Mouse (Mus musculus) erythroid progenitor cell, adult 5-6 weeks (primary cell): Measurements from ENCODE around the gene Chmp1a. TPM values are rescaled to one million over a fixed set of nuclear protein-coding genes. Genes with fewer than 3 reads are reported as not detected.
"Not testable (repeated sequence)": the region's sequence is repeated elsewhere in the genome, so short reads cannot be mapped to it uniquely, and the experiment has no call there.

Experiments used
- ATAC-seq: replicated peaks from 2 replicates; pipeline ENCODE4 v1.8.0; 2016; ENCODE audit warnings: moderate number of reproducible peaks, mild to moderate bottlenecking, moderate TSS enrichment, inconsistent platforms; ENCODE audit not compliant: poor library complexity, low FRiP score, severe bottlenecking
- total RNA-seq, 2 experiments: library from RNA; stranded (forward) in 1 of 2; stranded (reverse) in 1 of 2; fragments of 150-400 nt in 1 of 2; fragments of 186-747, 209-891 nt in 1 of 2; gene quantifications; 2 replicates each; pipeline versions ENCODE4 v1.2.3 to v1.2.4; 2015 to 2017; ENCODE audit warnings: low replicate concordance in 2 of 2

Gene Chmp1a
- total RNA-seq (2015; ENCODE audit: low replicate concordance) (20.1 and 49.0 TPM in 2 replicates), total RNA-seq (2017; ENCODE audit: low replicate concordance) (19.7 and 25.7 TPM in 2 replicates)

DNA sequence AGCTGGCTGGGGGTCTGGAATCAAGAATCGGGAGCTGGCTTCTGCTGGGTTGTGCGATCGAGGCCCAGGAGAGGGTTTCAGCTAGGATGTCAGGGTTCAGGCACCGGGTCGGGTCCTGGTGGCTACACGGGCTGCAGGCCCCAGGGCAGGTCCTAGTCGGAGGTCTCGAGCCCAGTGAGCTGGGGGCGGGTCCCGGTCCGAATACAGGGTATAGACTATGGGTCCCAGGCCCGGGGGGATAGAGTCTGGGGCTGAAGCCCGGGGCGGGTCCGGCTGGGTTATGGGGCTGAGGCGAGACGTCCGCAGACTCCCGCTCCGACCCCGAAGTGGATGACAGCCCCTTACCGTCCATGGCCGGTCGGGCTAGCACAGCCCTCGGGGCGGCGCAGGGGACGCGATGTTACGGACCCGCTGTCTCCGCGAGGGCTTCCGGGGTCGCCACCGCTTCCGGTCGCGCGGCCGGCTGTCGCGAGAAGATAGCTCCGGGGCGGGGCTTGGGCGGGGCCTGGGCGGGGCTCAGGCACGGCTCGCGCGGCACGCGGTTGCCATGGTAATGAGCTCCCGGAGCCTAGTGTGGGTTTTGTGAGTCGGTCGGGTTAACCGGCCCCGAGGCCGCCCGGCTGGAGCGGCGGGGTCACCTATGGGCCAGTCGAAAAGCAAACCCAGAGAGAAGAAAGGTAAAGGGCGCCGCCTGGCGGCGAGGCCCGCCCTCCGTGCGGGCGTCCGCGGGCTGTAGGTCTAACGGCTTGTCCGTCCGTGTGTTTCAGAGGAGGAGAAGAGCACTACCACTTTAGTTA, at the start of gene Chmp1a, which contains the start of gene Spata33:
TSS of gene Chmp1a (minus strand) at position 443 of the 797 bp plus-strand sequence.
TSS of gene Spata33 (plus strand) at position 512 of the 797 bp plus-strand sequence.
- peak; percentile 80 for ATAC-seq

DNA sequence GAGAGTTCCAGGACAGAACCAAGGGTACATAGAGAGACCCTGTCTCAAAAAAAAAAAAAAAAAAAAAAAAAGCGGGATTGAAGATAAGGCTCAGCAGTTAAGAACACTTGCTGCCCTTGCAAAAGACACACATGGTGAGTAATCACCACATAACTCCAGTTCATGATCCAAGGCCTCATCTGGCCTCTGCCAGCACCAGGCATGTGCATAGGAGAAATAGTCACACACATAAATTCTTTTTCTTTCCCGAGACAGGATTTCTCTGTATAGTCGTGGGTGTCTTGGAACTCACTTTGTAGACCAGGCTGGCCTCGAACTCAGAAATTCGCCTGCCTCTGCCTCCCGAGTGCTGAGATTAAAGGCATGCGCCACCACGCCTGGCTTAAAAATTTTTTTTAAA, 45.0 kb upstream of the Chmp1a start:
- not testable (repeated sequence) for ATAC-seq

DNA sequence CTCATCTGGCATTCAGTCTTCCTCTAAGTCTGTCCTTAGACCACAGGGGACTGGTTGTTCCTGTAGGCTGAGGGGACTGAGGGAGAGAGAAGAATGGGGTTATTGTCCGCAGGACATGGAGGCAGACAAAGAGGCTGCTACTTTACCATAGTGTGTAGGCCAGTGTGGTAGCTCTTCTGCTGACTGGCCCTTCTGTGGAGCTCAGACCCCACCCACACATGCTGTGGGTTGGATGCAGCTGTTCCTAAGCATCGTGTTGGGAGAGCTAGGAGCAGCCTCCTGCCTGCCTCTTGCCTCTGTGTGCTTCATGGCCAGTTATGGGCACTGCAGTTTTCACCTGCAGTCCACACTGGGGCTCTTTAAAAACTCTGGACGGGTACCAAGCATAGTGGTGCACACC, 44.6 kb upstream of the Chmp1a start:
- ATAC-seq = no peak

DNA sequence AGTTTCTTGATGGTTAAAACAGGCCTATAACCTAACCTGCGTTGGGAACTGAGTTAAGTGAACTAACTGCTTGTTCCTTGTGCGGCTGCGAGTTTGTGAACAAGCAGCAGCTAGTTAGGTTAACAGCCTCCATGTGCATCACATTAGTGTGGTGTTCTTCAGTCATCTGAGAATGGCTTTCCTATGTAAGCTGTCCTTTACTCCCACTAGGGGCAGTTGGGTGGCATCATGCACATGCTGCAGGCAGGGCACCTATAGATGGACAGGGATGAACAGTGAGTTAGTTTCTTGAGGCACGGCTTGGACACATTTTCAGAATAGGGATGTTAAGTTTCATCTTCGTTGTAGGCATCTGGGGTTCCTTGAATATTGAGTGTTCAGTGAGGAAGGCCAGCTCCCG, 42.6 kb upstream of the Chmp1a start:
- no peak for ATAC-seq

DNA sequence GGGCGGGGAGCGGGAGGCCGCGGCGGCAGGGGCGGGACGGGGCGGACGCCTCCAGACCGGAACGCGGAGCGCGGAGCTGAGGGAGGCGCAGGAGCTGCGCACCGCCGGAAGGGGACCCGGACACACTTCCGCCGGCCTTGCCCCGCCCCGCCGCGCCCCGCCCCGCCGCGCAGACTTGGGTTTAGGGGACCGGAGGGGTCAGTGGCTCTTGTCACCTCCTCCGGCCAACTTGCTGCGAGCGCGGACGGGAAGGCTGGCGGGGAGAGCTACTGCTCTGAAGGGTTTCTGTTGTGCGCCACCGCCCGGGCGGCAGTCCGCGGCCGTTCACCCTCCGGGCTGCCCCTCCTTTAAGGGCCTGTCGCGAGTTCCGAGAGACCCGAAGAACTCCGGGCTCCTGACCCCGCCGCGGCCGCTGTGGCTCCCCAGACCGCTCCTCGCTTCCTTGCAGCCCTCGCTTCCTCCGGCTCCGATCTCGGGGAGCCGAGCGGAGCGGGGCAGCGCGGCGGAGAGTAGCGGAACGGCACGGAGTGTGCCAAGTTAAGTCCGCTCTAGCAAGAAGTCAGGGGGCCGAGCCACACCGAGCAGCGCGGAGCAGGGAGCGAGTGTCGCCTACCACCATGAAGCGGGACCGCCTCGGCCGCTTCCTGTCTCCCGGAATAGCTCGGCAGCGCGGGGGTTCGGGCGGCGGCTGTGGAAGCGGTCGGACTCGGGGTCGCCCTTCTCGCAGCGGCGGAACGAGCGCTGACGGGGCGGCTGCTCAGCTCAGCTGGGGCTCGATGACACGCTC, 41.7 kb upstream of the Chmp1a start, which contains the start of the genes Zfp276 and Vps9d1:
TSS of gene Zfp276 (plus strand) at position 97 of the 787 bp plus-strand sequence.
TSS of gene Vps9d1 (minus strand) at position 250 of the 787 bp plus-strand sequence.
- ATAC-seq = peak; percentile 89

DNA sequence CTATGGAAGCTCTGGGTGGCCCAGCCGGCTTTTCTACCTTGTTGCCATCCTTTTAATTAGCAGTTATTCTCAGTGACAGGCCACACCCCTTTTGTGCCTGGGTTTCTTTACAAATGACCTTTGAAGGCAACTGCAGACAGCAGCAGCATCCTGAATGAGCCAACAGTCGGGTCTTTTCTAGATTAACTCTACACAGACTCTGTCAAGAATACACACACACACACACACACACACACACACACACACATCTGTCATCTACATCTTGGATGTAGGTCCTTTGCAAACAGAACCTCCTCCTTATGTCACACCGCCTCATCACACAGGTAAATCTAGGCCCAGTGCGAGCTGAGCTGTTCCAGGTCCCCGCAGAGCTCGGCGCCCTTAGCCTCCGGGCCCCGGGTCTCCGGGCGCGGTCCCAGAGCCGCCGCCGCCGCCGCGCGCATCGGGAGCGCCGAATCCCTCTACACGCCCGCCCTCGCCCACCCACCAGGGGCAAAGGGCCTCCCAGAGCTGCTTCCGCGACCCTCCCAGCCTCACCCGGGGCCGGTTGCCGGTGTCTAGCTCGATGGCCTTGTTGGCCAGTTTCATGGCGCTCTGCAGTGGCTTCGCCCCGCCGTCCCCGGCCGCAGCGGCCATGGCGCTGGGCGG, 41.0 kb upstream of the Chmp1a start:
- ATAC-seq = no peak

DNA sequence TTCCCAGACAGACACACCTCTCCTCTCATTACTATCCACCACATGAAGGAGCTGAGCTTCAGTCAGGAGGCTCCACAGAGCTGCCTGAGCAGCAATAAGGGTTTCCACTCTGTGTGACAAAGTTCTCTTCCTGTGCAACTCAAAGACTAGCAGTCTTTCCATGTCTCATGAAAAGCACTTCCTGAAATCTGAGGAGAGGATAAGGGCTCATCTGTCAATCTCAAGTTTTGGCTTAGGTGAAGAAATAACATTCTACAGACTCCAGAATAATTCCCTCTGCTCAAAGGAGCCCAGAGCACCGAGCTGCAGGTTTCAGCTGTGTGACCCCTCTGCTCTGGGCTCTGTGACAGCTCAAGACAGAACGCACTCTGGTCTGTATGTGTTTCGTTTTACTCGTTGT, 40.4 kb upstream of the Chmp1a start:
- ATAC-seq = no peak

DNA sequence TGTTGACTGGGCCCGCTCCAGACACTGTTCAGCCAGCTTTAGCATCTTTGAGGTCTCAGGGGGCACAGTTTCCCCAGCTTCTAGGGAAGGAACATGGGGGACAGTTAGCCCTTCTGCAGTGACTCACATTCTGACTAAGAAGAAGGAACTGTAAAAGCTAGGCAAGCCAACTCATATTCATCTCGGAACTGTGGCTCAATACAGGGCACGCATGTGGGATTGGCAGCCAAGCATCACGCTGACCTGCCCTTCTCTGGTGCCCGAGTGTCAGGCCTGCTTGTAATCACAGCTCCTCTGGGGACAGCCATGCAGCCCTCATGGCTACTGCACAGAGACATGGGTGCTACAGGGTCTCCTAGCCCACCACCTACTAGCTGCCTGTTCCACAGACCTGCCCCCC, 38.4 kb upstream of the Chmp1a start:
- ATAC-seq = no peak

DNA sequence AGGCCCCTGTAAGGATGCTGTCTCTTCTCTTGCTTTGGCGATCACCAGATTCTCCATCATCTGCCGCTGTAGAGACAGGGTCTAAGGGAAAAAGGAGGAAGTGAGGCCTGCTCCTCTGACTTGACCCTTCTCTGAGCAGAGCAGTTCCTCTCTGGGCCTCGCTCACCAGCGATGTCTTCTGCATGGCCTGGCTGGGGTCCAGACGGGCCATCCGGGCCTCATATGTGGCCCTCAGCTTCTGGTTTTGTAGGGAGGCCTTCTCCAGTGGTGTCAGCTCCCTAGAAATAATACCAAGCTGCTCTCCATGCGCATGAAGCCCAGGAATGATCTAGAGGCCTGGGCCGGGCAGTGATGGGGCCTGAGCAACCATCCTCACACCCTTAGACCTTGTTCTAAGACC, 36.0 kb upstream of the Chmp1a start:
- no peak for ATAC-seq

DNA sequence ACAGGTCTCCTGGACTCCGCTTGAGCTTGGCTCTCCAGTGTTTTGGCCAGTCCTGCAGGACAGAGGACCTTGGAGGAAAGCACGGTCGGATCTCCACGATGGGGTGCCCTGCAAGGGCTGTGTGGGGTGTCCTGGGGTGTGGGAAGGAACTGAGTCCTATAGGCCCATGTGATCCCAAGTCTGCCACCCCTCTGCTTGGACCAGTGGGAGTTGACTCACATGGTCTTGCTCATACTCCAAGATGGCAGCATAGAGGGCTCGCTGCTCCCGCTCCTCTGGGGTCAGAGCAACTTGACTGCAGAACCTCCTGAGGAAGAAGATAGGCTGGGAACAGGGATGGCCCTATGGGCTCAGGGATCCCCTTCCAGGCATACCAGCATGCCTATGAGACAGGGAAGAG, 35.2 kb upstream of the Chmp1a start:
- no peak for ATAC-seq

DNA sequence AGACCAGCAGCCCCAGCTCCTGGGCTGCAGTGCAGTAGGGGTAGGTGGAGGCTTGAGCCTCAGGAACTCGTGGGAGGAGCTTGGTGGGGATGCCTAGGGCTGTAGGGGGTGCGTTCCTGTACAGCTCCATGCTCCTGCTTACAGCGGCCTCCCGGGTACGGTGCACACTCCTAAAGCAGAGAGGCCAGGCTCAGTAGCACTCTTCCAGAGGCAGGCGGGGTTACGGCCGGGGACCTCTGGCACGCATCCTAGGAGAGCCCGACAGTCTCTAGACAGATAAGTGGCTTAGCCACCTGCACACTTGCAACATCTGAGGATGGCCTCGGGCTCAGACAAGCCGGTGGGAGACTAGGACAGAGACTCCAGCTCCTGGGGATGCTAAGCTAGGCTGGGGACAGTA, 33.0 kb upstream of the Chmp1a start:
- ATAC-seq = no peak

DNA sequence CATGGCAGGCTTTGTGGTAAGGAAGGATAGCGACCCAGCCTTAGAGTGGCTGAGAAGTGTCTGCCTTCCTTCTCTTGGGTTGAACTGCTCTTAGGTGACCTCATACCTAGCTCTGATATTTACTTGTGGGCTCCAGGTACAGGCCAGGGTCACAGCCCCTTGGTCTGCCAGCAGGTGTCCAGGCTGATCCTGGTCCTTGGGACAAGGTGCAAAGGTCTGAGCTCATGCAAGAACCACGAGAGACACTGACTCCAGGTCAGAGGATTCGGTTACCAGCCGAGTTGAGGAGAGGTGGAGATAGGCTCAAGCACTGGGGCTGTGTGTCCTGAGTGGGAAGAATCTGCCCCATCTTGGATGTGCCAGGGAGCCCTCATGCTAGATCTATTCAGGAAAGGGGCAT, 31.8 kb upstream of the Chmp1a start:
- ATAC-seq = no peak

DNA sequence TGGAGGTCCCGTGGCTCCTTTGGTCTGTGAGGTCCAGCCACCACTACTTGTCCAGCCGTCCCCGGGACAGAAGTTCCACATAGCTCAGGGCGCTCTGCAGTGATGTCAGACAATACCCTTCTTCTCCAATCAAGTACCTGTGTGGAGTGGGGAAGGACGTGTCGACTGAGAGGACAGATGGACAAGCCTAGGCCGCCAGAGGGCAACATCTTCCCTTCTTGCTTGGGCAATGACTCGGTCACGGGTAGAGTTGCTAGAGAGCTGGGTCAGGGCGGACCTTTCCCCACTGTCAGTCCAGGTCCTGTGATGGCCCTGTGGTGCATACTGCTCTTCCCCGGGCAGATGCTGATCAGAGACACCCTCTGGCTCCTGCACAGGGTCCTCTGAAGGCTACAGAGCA, 30.5 kb upstream of the Chmp1a start:
- ATAC-seq = no peak

DNA sequence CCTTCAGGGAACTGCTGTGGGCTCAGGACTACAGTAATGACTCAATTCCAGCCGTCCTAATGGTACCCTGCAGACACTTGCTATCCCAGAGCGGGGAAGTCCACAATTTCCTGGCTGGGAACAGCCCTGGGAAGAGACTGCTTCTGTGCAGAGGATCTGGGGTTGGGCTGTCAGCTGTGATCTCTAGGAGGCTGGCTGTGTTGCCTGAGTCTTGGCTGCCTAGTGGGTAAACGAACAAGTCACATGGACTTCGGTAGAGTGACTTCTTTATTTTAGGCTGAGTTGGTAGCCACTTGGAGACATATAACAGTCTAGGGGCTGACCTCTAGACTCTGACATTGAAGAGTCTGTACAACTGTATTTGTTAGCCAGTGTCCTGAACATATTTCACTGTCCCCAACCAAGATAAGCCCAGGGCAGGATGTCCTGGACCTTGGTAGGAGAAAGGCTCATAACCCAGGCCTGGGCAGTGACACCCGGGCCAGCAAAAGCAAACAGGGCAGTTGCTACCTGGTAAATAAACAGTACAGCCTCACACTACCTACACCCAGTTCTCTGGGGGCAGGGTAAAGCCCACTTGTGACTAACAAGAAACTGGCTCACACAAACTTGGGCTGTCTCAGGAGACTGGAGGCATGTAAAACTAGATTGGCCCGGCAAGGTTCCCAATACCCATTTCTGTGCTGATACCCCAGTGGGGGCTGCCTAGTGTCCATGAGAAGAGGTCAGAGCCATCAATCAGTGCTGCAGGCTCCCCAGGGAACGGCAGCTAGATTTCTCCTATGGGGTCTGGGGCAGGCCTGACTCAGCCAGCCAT, 29.8 kb upstream of the Chmp1a start:
- ATAC-seq = no peak

DNA sequence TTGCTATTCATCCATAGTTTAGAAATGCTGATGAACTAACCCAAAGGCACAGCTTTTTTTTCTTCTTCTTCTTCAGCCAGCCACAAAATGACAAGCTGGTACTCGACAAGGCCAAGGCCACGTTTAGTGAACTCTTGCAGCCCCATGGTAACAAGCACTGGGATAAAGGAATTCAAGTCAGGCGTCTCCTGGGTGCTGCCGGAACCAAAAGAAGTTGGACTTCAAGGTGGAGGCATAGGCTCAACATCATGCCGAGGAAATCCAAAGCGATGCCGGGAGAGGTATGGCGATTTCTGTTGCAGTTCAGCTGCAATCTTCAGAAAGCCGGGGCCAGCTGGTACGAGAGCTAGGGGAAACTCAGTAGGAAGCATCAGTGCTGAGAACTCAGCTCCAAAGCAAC, 26.8 kb upstream of the Chmp1a start:
- ATAC-seq = no peak

DNA sequence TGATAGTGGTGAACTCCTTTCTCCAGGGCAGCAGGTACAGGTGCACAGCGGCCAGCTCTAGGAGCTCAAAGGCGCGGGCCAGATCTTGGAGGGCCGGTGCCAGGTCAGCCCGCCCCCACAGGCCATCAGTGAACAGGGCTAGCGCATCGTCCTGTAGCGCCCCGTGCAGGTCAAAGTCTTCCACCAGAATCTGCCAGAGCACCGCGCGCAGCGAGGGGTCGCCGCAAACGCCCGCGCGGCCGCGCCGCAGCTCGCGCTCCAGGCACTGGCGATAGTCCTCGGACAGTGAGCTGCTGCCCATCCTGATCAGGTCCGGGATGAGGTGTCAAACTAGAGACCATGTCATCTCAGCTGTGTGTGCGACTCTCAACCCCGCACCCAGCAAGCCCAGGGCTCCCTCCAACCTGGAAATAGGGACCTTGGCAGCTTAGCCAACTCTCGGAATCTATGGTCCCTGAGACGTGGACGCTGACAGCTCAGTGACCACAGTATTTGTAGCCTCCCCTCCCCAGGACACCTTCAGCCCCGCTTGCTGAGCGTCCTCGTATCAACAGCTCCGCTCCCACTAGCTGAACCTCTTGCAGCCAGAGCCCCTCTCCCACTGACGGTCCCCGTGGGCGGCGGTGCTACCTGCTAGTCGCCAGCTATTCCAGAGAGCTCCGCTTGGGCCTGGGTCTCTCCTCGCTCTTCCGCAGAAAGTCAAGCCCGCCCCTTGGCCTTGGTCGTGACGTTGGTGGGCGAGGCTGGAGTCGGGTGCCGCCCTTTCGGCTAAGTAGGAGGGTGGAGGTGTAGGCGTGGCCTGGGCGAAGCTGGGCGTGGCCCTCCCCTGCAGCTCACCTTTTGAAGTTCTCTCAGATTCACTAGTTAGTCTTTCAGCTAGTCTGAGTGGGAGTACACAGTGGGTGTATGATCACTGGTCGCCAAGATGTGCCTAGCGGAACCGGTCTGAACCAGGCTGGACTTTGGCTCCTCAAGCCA, 23.2 kb upstream of the Chmp1a start, which contains the start of gene Spata2l:
TSS of gene Spata2l (minus strand) at position 714 of the 978 bp plus-strand sequence.
- peak; percentile 87 for ATAC-seq

DNA sequence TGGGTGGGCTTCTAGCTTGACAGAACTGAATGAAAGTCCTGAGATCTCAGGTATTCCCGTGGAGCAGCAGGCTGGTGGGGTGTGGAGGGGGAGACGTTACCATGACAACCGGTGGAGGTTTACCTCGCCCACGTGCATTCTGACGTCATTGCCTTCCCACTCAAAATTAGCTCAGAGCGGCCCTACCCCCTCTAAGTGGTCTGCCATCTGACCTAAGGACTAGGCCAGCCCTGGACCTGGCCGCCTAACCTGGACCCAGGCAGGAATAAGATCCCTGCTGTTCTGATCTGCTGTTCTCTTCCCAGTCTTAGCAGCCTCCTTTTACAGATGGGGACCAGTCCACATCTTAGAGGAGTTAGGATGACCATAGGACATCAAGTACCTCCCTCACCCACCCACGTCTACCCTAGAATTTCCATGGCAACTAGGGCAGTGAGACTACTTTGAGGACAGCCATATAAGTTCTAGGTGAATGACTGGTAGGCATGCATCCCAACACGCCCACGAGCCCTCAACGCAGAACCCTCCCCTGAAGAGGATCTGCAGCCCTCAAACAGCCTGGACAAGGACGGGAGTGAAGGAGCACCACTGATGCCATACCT, 22.5 kb upstream of the Chmp1a start:
- no peak for ATAC-seq

DNA sequence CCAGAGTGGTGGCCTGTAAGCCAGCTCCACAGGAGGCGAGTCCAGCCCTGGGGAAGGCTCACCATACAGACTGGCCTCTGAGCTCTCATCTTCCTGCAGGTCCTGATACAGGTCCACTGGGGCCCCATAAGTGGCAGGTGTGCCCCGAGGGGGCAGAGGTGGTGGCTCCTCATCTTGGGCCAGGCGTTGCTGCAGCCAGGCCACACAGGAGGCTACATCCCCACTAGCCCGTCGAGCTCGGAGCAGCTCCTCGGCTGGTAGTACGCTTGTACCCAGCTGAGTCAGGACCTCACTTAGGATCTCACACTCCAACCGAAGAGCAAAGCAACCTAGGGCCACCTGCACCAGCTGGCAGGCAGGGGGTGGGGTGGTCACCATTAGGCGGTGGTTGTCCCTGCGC, 21.2 kb upstream of the Chmp1a start:
- no peak for ATAC-seq
